Mouse (Mus musculus) gastrocnemius, adult 18-20 months (tissue): ENCODE results near the gene Tppp2. TPM values are rescaled to one million over a fixed set of nuclear protein-coding genes. Genes with fewer than 3 reads are reported as not detected.

ENCODE experiments used
- DNase-seq: peaks from one replicate; pipeline ENCODE4 v3.0.0; 2021; ENCODE audit warnings: low spot score
- total RNA-seq, 2 experiments: library from RNA; stranded (reverse); gene quantifications; 2 replicates each; pipeline ENCODE4 v1.2.3; 2021

The Tppp2 gene
- total RNA-seq, 2 experiments from 2014 or later = 2.2 to 2.7 TPM

DNA sequence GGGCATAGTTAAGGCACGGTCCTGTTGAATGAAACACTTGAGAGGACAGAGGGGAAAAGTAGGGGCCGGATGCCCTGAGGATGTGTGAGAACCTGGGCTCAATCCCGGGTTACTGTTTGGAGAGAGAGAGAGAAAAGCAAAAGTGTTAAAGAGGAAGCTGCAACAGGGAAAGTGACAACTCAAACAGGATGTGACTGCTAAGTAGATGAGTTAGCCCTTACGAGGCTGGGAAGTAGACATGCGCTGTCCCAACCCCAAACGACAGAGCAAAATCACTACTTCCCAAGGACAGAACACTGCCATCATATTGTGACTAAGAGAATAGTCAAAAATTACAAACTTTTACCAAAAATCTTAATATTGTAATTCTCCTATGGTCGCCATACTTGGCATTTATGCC lies 24.0 kb downstream of the Tppp2 start:
- no peak for DNase-seq

DNA sequence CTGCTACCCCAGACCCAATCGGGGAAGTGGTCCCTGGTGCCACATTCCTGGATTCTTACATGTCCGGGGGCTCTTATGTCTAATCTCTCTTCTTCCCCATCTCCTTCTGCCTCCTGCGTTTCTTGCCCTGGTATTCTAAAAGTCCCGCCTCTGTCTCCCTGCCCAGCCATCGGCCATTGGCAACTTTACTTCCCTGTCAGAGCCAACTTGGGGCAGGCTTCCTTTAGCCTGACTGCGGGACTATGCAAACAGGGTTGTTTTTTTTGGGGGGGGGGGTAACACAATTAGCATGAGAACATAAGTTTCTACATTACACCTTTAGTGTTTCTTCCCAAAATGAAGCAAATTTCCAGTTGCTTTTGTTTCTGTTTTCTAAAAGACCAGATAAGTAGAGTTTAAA lies 25.1 kb downstream of the Tppp2 start:
- no peak for DNase-seq

DNA sequence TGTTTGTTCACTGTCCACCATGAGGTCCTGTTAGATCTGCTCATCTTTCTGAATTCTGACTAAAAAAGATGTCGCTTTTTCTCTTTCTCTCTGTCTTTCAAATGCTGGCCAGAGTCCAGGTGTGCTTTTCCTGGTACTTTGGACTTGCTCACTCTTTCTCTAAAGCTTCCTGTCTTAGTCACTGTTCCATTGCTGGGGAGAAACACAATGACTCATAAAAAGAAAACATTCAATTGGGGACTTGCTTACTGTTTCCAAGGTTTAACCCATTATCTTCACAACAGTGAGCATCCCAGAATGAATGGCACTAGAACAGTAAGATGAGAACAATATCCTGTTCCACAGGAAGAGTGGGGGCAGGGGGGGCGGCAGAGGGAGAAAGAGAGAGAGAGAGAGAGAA lies 42.1 kb downstream of the Tppp2 start:
- no peak for DNase-seq

DNA sequence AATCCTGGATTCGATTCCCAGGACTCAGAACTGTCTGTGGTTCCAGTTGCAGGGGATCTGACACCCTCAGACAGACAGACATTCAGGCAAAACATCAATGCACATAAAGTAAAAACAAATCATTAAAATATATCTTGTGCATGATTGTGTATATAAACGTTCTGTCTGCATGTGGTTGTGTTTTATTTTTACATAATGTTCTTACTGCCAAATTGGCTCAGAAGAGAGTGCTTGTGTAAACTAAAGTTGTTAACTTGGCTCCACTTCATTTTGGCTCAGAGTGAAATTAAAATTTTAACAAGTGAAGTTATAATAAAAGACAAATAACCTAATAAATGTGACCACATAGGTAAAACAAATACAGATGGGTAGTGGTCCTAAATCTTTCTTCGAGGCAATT lies 49.2 kb downstream of the Tppp2 start:
- no peak for DNase-seq

Other genes with a start within 250 kb of the Tppp2 start
- not detected for gene Gm17079, start 223.0 kb upstream of the Tppp2 start, total RNA-seq
- not detected for gene Gm5800, start 201.2 kb upstream of the Tppp2 start, total RNA-seq
- gene Ang4, start 144.8 kb upstream of the Tppp2 start, total RNA-seq = not detected
- gene AY358078, start 118.4 kb upstream of the Tppp2 start, total RNA-seq = not detected
- not detected for gene Ear6, start 64.7 kb upstream of the Tppp2 start, total RNA-seq
- gene Mettl17, start 33.6 kb upstream of the Tppp2 start, total RNA-seq = 10 to 100 TPM; 12.2 to 19.5 TPM
- gene Slc39a2, start 25.5 kb upstream of the Tppp2 start, total RNA-seq = under 1 TPM; 0.33 to 0.57 TPM
- 1,000 to 10,000 TPM; 1,941 to 1,973 TPM for gene Ndrg2, start 4.3 kb upstream of the Tppp2 start, total RNA-seq
- not detected for gene Rnase13, start 4.3 kb downstream of the Tppp2 start, total RNA-seq
- 10 to 100 TPM in 1 of 2 experiments, 1 to 10 TPM in 1; 7.8 to 13.7 TPM for gene Arhgef40, start 66.3 kb downstream of the Tppp2 start, total RNA-seq
- 1 to 10 TPM in 1 of 2 experiments, under 1 TPM in 1; 0.84 to 1.2 TPM for gene Tmem253, start 97.2 kb downstream of the Tppp2 start, total RNA-seq
- 10 to 100 TPM; 11.1 to 14.4 TPM for gene Zfp219, start 102.3 kb downstream of the Tppp2 start, total RNA-seq
- not detected for gene Olfr221, start 124.0 kb downstream of the Tppp2 start, total RNA-seq
- 10 to 100 TPM; 71.5 to 86.7 TPM for gene Hnrnpc, start 185.6 kb downstream of the Tppp2 start, total RNA-seq
- gene Rpgrip1, start 192.3 kb downstream of the Tppp2 start, total RNA-seq = under 1 TPM in 1 of 2 experiments, not detected in 1; 0.09 TPM